Mouse (Mus musculus) midbrain, postnatal 0 days (tissue): ENCODE data around the gene Ctcfl. TPM values are rescaled to one million over a fixed set of nuclear protein-coding genes. Genes with fewer than 3 reads are reported as not detected.

Source experiments
- ATAC-seq: fragments of 200-750 bp; cut with Nextera tagmentation; 2 replicates; pipeline ENCODE4 v1.8.0; 2017; ENCODE audit warnings: moderate number of reproducible peaks, mild to moderate bottlenecking, moderate TSS enrichment, moderate library complexity; ENCODE audit not compliant: low FRiP score
- DNase-seq: peaks from one replicate; pipeline ENCODE4 v3.0.0-alpha.2; 2015; ENCODE audit warnings: low spot score
- H3K27ac ChIP-seq: fragments of 300-500 bp; sonication (generic); 2 replicates; pipeline ENCODE4 v1.5.1; 2014; ENCODE audit warnings: low read depth, mild to moderate bottlenecking, low read length, mixed read lengths
- H3K27me3 ChIP-seq: fragments of 300-500 bp; sonication (generic); 2 replicates; pipeline ENCODE4 v1.6.1; 2014; ENCODE audit warnings: low read length, control low read depth, mixed read lengths; ENCODE audit not compliant: insufficient read depth
- H3K36me3 ChIP-seq: fragments of 300-500 bp; sonication (generic); 2 replicates; pipeline ENCODE4 v1.6.1; 2014; ENCODE audit warnings: low read length, control low read depth, mixed read lengths; ENCODE audit not compliant: insufficient read depth
- H3K4me1 ChIP-seq: fragments of 300-500 bp; sonication (generic); 2 replicates; pipeline ENCODE4 v1.6.1; 2014; ENCODE audit warnings: mild to moderate bottlenecking, control low read depth, antibody characterized with exemption, low read length, mixed read lengths; ENCODE audit not compliant: insufficient read depth
- H3K4me2 ChIP-seq: fragments of 300-500 bp; sonication (generic); 2 replicates; pipeline ENCODE4 v1.6.1; 2014; ENCODE audit warnings: low read depth, mild to moderate bottlenecking, low read length, mixed read lengths; ENCODE audit not compliant: poor library complexity, severe bottlenecking
- H3K4me3 ChIP-seq: fragments of 300-500 bp; sonication (generic); 2 replicates; pipeline ENCODE4 v1.5.1; 2014; ENCODE audit warnings: low read depth, mild to moderate bottlenecking, low read length, moderate library complexity
- H3K9ac ChIP-seq: fragments of 300-500 bp; sonication (generic); replicated peaks from 2 replicates; pipeline ENCODE4 v1.6.1; 2014; ENCODE audit warnings: mild to moderate bottlenecking, low read length, moderate library complexity, mixed read lengths; ENCODE audit not compliant: poor library complexity, severe bottlenecking
- H3K9me3 ChIP-seq: fragments of 300-500 bp; sonication (generic); 2 replicates; pipeline ENCODE4 v1.6.1; 2016; ENCODE audit warnings: low read length, control low read depth
- CTCF ChIP-seq: IDR thresholded peaks from 2 replicates; pipeline ENCODE4 v1.5.1; 2016; ENCODE audit warnings: antibody characterized with exemption, mild to moderate bottlenecking
- WGBS: fragments of 180-500 bp; shearing (Covaris S2); extraction: QIAGEN DNeasy Blood & Tissue Kit; methylation state at CpG from one replicate; pipeline ENCODE4 v1.1.7; 2014; 5-methylcytosine and 5-hydroxymethylcytosine counted together
- polyA plus RNA-seq: library from polyadenylated mRNA; unstranded; fragments of >200 nt; fragmentation: Nextera tagmentation; extraction: Ambion mirVana; gene quantifications from 2 replicates; pipeline ENCODE4 v1.2.1, GENCODE M21; 2015
- total RNA-seq: library from RNA; depleted of rRNA; stranded (reverse); fragments of >200 nt; gene quantifications from 2 replicates; pipeline ENCODE4 v1.2.3, GENCODE M21; 2014

The Ctcfl gene
- total and polyA plus RNA-seq, 2 experiments from 2014 or later: not detected

GRCm38 (mm10) chr2:173057623-173058022 is 61.7 kb downstream of the Ctcfl start:
- no peak overlapping the region for H3K27ac ChIP-seq
- no peaks in the 10 kb centered on the region for H3K27me3 ChIP-seq
- DNase-seq (no peak), ATAC-seq (no peak)
- no peak for TF ChIP-seq CTCF
- H3K9ac ChIP-seq: no peak overlapping the region
- H3K36me3 ChIP-seq: no peaks in the 10 kb centered on the region
- H3K4me1 ChIP-seq: peaks cover 4% of the 10 kb centered on the region; the same call in 1 of the 2 replicates
- no peak overlapping the region for H3K4me3 ChIP-seq
- no peak overlapping the region for H3K4me2 ChIP-seq
- 70% methylated on average over 10 of the region's 10 CpGs for WGBS
- no peaks in the 10 kb centered on the region for H3K9me3 ChIP-seq

GRCm38 (mm10) chr2:173056882-173057315 is 62.4 kb downstream of the Ctcfl start:
- Histone ChIP-seq H3K36me3 (no peaks in the 10 kb centered on the region), H3K4me1 (peaks cover 4% of the 10 kb centered on the region; the same call in 1 of the 2 replicates), H3K27ac (no peak overlapping the region), H3K27me3 (no peaks in the 10 kb centered on the region), H3K9me3 (no peaks in the 10 kb centered on the region), H3K4me2 (no peak overlapping the region), H3K9ac (no peak overlapping the region), H3K4me3 (no peak overlapping the region)
- no peak for TF ChIP-seq CTCF
- 85% methylated on average over 11 of the region's 11 CpGs for WGBS
- no peak for ATAC-seq
- no peak for DNase-seq

GRCm38 (mm10) chr2:173056303-173056881 is 62.9 kb downstream of the Ctcfl start:
- 83% methylated on average over 10 of the region's 10 CpGs for WGBS
- no peak for TF ChIP-seq CTCF
- no peak overlapping the region for H3K4me3 ChIP-seq
- H3K9me3 ChIP-seq: no peaks in the 10 kb centered on the region
- DNase-seq (no peak), ATAC-seq (no peak)
- H3K9ac ChIP-seq: no peak overlapping the region
- no peaks in the 10 kb centered on the region for H3K27me3 ChIP-seq
- peaks cover 4% of the 10 kb centered on the region; the same call in 1 of the 2 replicates for H3K4me1 ChIP-seq
- H3K4me2 ChIP-seq: no peak overlapping the region
- no peak overlapping the region for H3K27ac ChIP-seq
- H3K36me3 ChIP-seq: no peaks in the 10 kb centered on the region

- no peak for TF ChIP-seq CTCF
- Histone ChIP-seq H3K4me1 (peaks cover 4% of the 10 kb centered on the region; the same call in 1 of the 2 replicates), H3K27ac (no peak overlapping the region), H3K36me3 (no peaks in the 10 kb centered on the region), H3K27me3 (no peaks in the 10 kb centered on the region), H3K9ac (no peak overlapping the region), H3K4me3 (no peak overlapping the region), H3K9me3 (no peaks in the 10 kb centered on the region), H3K4me2 (no peak overlapping the region)
- ATAC-seq (no peak), DNase-seq (no peak)
- WGBS: 81% methylated on average over 6 of the region's 6 CpGs
These were observed 65.5 kb downstream of the Ctcfl start for GRCm38 (mm10) chr2:173053846-173054245.

GRCm38 (mm10) chr2:173052881-173053280 is 66.4 kb downstream of the Ctcfl start:
- no peaks in the 10 kb centered on the region for H3K27me3 ChIP-seq
- 95% methylated on average over 8 of the region's 8 CpGs for WGBS
- no peak for TF ChIP-seq CTCF
- ATAC-seq (no peak), DNase-seq (no peak)
- no peaks in the 10 kb centered on the region for H3K9me3 ChIP-seq
- no peaks in the 10 kb centered on the region for H3K36me3 ChIP-seq
- no peak overlapping the region for H3K9ac ChIP-seq
- H3K4me3 ChIP-seq: no peak overlapping the region
- no peak overlapping the region for H3K27ac ChIP-seq
- H3K4me2 ChIP-seq: no peak overlapping the region
- no peaks in the 10 kb centered on the region for H3K4me1 ChIP-seq

GRCm38 (mm10) chr2:173050604-173051382 is 68.5 kb downstream of the Ctcfl start:
- no peaks in the 10 kb centered on the region for H3K36me3 ChIP-seq
- H3K9ac ChIP-seq: no peak overlapping the region
- no peak overlapping the region for H3K4me3 ChIP-seq
- no peaks in the 10 kb centered on the region for H3K27me3 ChIP-seq
- H3K4me1 ChIP-seq: no peaks in the 10 kb centered on the region
- no peak overlapping the region for H3K27ac ChIP-seq
- WGBS: 36% methylated on average over 8 of the region's 8 CpGs
- H3K9me3 ChIP-seq: no peaks in the 10 kb centered on the region
- ATAC-seq: no peak
- H3K4me2 ChIP-seq: no peak overlapping the region
- no peak for DNase-seq
- TF ChIP-seq CTCF: no peak
